Mouse (Mus musculus) neural tube, embryonic 12.5 days (tissue): ENCODE results near the gene Oosp1. TPM values are rescaled to one million over a fixed set of nuclear protein-coding genes. Genes with fewer than 3 reads are reported as not detected.

Source experiments
- ATAC-seq: fragments of 200-750 bp; cut with Nextera tagmentation; 2 replicates; pipeline ENCODE4 v1.8.0; 2017; ENCODE audit warnings: low read depth, mild to moderate bottlenecking, moderate TSS enrichment, moderate library complexity; ENCODE audit not compliant: low FRiP score
- H3K27ac ChIP-seq: fragments of 300-500 bp; sonication (generic); 2 replicates; pipeline ENCODE4 v1.5.1; 2016
- H3K27me3 ChIP-seq: fragments of 300-500 bp; sonication (generic); replicated peaks from 2 replicates; pipeline ENCODE4 v1.6.1; 2016; ENCODE audit warnings: mild to moderate bottlenecking
- H3K36me3 ChIP-seq: fragments of 300-500 bp; sonication (generic); 2 replicates; pipeline ENCODE4 v1.6.1; 2016; ENCODE audit warnings: mild to moderate bottlenecking
- H3K4me1 ChIP-seq: fragments of 300-500 bp; sonication (generic); 2 replicates; pipeline ENCODE4 v1.6.1; 2016
- H3K4me2 ChIP-seq: fragments of 300-500 bp; sonication (generic); replicated peaks from 2 replicates; pipeline ENCODE4 v1.6.1; 2016; ENCODE audit warnings: mild to moderate bottlenecking
- H3K4me3 ChIP-seq: fragments of 300-500 bp; sonication (generic); 2 replicates; pipeline ENCODE4 v1.5.1; 2016
- H3K9ac ChIP-seq: fragments of 300-500 bp; sonication (generic); 2 replicates; pipeline ENCODE4 v1.6.1; 2016; ENCODE audit warnings: mild to moderate bottlenecking
- H3K9me3 ChIP-seq: fragments of 300-500 bp; sonication (generic); 2 replicates; pipeline ENCODE4 v1.6.1; 2016; ENCODE audit warnings: mild to moderate bottlenecking
- WGBS: fragments of 180-500 bp; shearing (Covaris S2); methylation state at CpG from one replicate; pipeline ENCODE4 v1.1.7; 2016; 5-methylcytosine and 5-hydroxymethylcytosine counted together
- polyA plus RNA-seq: library from polyadenylated mRNA; unstranded; fragments of >200 nt; fragmentation: Nextera tagmentation; extraction: Ambion mirVana; gene quantifications from 2 replicates; pipeline ENCODE4 v1.2.1, GENCODE M21; 2016

Gene Oosp1
- polyA plus RNA-seq, 1 experiment from 2014 or later = not detected

DNA sequence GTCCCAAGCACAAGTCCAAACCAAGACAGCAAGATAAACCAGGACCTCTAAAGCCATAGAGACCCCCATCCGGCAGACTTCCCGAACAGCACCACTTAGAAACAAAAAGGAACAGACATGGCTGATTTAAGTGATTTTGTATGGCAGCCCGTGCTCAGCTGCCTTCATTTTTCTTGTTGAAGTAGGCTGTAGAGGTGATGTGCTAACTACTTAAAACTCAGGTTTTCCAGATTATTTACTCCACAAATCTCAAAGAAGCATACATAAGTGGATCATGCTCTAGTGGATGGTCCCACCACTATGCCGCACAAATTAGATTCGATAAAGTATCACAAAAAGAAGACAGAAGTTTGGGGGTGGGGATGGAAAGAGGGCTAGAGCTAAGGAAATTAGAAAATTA lies 30.5 kb downstream of the Oosp1 start, which contains the start of gene Oosp2:
Oosp2 (minus strand) TSS at position 101 of the 400 bp plus-strand sequence.
- WGBS = 84% methylated on average over 5 of the region's 5 CpGs
- H3K9ac ChIP-seq = no peak within 1 kb of the TSS
- H3K4me1 ChIP-seq = no peaks in the 10 kb centered on the region
- ATAC-seq = no peak
- H3K27ac ChIP-seq = no peak within 1 kb of the TSS
- no peaks in the 10 kb centered on the region for H3K27me3 ChIP-seq
- no peak within 1 kb of the TSS for H3K4me3 ChIP-seq
- no peak within 1 kb of the TSS for H3K4me2 ChIP-seq
- no peaks in the 10 kb centered on the region for H3K9me3 ChIP-seq
- no peaks in the 10 kb centered on the region for H3K36me3 ChIP-seq

DNA sequence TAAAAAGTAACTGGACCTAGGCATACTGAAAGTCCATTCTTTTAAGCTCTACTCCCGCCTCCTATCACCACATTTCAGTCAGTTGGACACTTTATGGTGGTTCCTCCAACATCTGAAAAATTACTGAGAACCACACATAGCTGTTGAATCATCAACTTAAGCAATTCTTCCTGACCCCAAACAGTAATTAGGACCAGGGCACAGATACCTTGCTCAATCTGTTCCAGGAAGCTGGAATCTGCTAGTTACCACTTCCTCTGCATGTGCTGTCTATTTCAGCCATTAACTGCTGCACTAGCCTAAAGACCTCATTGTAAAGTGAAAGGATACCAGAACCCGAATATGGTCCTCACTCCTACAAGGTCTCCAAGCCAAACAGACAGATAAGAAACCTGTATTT lies 31.8 kb downstream of the Oosp1 start:
- Histone ChIP-seq H3K4me2 (no peak overlapping the region), H3K9me3 (no peaks in the 10 kb centered on the region), H3K27me3 (no peaks in the 10 kb centered on the region), H3K27ac (no peak overlapping the region), H3K9ac (no peak overlapping the region), H3K36me3 (no peaks in the 10 kb centered on the region), H3K4me1 (no peaks in the 10 kb centered on the region), H3K4me3 (no peak overlapping the region)
- 79% methylated on average over 2 of the region's 2 CpGs for WGBS
- no peak for ATAC-seq

DNA sequence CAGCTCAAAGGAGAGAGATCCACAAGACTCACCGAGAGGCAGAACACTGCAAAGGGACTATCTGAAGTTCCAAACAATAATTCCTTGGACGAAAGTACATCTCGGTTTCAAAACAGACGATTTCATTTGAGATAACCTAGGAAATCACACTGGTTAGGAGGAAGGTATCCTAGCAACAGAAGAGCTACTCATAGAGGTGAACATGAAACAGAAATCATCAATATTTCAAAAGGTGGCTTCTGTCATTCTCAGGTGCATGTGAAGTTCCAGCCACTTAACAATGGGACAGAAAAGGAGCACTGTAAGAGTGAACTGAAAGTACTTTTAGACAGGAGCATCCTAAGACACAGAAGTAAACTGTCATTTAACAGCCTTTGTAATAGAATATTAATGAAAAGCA lies 41.4 kb downstream of the Oosp1 start:
- no peaks in the 10 kb centered on the region for H3K4me1 ChIP-seq
- H3K27me3 ChIP-seq = no peaks in the 10 kb centered on the region
- H3K9ac ChIP-seq = no peak overlapping the region
- H3K36me3 ChIP-seq = no peaks in the 10 kb centered on the region
- H3K4me3 ChIP-seq = no peak overlapping the region
- 88% methylated on average over 4 of the region's 4 CpGs for WGBS
- no peak for ATAC-seq
- no peak overlapping the region for H3K4me2 ChIP-seq
- no peaks in the 10 kb centered on the region for H3K9me3 ChIP-seq
- no peak overlapping the region for H3K27ac ChIP-seq

DNA sequence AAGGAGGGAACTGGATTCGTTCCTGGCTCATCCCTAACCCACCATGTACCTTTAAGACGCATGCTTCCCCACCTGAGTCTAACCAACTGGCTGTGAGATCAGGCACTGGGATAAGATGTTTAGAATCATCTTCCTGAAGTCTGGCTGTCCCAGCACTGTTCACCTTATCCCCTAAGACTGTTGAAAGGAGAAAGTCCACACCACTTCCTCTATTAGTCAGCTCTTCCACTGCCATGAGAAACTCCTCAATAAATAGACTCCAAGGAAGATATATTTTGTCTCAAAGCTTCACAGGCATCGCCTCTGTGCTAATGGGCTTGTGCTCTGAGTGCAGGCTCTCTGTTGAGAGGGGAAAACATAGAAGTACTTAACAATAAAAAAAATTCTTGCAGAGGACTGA lies 44.8 kb downstream of the Oosp1 start:
- Histone ChIP-seq H3K4me2 (no peak overlapping the region), H3K9ac (no peak overlapping the region), H3K27me3 (no peaks in the 10 kb centered on the region), H3K9me3 (no peaks in the 10 kb centered on the region), H3K4me3 (no peak overlapping the region), H3K27ac (no peak overlapping the region), H3K4me1 (no peaks in the 10 kb centered on the region), H3K36me3 (no peaks in the 10 kb centered on the region)
- no peak for ATAC-seq
- WGBS = 82% methylated on average over 3 of the region's 3 CpGs

DNA sequence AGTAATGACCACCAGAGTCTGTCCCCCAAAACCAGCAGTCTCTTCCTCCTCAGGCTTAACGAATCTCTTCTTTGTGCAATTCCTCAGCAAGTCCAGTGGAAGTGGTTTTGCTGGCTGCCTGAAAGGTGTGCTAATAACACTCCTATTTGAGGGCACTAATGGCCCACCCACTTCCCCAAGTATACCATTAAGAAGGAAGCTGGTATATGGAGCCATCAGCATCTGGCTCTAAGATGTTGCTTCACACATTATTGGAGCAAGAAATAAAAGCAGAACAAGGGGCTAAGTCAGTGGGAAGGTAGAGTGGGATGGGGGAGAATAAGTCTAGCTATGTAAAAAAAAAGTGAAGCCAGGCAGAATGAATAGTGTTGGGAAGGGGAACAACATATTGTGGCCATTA lies 50.2 kb downstream of the Oosp1 start, which contains the start of gene Ms4a3:
Ms4a3 (minus strand) TSS at position 120 of the 400 bp plus-strand sequence.
- whole genome bisulfite sequencing = 81% methylated on average over 1 of the region's 1 CpGs
- Histone ChIP-seq H3K27ac (no peak within 1 kb of the TSS), H3K36me3 (no peaks in the 10 kb centered on the region), H3K4me1 (no peaks in the 10 kb centered on the region), H3K4me3 (no peak within 1 kb of the TSS), H3K9me3 (no peaks in the 10 kb centered on the region), H3K9ac (no peak within 1 kb of the TSS), H3K4me2 (no peak within 1 kb of the TSS), H3K27me3 (no peaks in the 10 kb centered on the region)
- no peak for ATAC-seq

DNA sequence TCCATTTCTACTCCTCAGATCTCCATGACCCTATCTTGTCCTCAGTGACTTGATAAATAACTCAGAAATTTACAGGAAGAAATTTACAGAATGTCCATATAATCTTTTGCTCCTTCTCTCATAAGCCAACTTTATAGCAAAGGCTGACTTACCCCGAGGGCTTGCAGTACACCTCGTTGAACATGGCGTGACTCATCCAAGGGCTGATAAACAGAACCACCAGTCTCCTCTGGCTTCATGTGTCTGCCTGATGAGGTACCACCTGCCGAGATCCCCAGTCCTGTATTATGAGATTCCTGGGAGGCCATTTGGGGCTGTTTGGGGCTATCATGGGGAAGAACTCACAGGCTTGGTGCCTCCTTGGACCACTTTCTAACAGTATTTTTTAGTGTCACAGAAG lies 51.9 kb downstream of the Oosp1 start:
- H3K36me3 ChIP-seq = no peaks in the 10 kb centered on the region
- no peaks in the 10 kb centered on the region for H3K27me3 ChIP-seq
- no peak overlapping the region for H3K4me2 ChIP-seq
- H3K4me3 ChIP-seq = no peak overlapping the region
- no peaks in the 10 kb centered on the region for H3K4me1 ChIP-seq
- ATAC-seq = no peak
- 78% methylated on average over 4 of the region's 4 CpGs for WGBS
- no peak overlapping the region for H3K9ac ChIP-seq
- H3K9me3 ChIP-seq = no peaks in the 10 kb centered on the region
- no peak overlapping the region for H3K27ac ChIP-seq

DNA sequence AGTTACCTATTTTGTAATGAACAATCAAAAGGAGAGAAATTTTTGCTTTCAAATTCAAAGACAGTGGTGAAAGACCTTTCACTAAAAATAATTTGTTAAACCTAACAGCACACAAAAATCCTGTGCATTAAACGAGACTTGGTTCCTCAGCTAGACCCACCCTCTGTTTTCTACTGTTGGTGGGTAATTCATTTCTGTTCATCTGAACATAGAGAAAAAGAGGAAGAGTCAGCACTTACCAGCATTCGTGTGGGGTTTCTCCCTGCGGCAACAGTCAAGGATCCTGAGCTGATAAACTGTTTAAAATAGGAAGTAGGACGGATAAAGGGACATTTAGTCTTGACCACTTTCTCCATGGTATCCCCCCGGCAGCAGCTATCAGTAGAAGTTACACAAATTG lies 55.4 kb downstream of the Oosp1 start:
- Histone ChIP-seq H3K9me3 (no peaks in the 10 kb centered on the region), H3K4me2 (no peak overlapping the region), H3K27me3 (no peaks in the 10 kb centered on the region), H3K27ac (no peak overlapping the region), H3K36me3 (no peaks in the 10 kb centered on the region), H3K9ac (no peak overlapping the region), H3K4me1 (no peaks in the 10 kb centered on the region), H3K4me3 (no peak overlapping the region)
- WGBS = 89% methylated on average over 5 of the region's 5 CpGs
- no peak for ATAC-seq

DNA sequence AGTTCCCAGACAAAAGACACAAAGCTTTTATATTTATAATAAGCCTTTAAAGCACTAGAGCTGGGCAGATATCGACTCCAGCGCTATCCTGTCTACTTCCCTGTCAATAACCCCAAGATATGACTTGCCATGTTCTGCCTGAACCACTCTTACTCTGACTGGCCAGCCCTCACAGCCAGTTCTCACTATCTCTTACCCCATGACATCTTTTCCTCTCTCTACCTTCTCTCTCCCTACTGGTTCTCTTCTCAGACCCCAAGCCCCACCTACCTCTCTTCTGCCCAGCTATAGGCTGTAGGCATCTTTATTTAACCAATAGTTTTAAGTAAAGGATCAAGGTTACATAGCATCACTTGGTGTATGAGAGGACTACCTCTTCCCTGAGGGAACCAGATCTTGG lies 56.6 kb downstream of the Oosp1 start:
- Histone ChIP-seq H3K4me3 (no peak overlapping the region), H3K9ac (no peak overlapping the region), H3K9me3 (no peaks in the 10 kb centered on the region), H3K4me2 (no peak overlapping the region), H3K36me3 (no peaks in the 10 kb centered on the region), H3K27ac (no peak overlapping the region), H3K4me1 (no peaks in the 10 kb centered on the region), H3K27me3 (no peaks in the 10 kb centered on the region)
- no peak for ATAC-seq
- WGBS = 87% methylated on average over 2 of the region's 2 CpGs

DNA sequence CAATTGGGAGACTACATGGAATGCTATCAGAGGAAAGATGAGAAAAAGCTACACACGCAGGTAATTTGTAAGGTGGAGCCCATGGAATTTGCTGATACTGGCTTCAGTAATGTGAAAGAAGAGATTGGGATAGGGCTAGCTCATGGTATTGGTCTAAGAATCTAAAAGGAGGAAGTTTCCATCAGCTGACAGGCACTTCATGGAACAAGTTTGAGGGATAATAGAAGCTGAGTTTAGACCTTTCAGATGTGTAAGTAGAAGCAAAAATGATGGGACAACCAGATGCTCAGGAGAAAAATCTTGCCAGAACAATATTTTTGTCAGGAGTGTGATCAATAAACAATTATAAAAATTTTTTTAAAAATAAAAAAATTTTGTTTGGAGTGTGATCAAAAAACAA lies 57.2 kb downstream of the Oosp1 start:
- Histone ChIP-seq H3K27ac (no peak overlapping the region), H3K9me3 (no peaks in the 10 kb centered on the region), H3K27me3 (no peaks in the 10 kb centered on the region), H3K9ac (no peak overlapping the region), H3K4me2 (no peak overlapping the region), H3K4me1 (no peaks in the 10 kb centered on the region), H3K4me3 (no peak overlapping the region), H3K36me3 (no peaks in the 10 kb centered on the region)
- no peak for ATAC-seq
- WGBS = 92% methylated on average over 1 of the region's 1 CpGs

DNA sequence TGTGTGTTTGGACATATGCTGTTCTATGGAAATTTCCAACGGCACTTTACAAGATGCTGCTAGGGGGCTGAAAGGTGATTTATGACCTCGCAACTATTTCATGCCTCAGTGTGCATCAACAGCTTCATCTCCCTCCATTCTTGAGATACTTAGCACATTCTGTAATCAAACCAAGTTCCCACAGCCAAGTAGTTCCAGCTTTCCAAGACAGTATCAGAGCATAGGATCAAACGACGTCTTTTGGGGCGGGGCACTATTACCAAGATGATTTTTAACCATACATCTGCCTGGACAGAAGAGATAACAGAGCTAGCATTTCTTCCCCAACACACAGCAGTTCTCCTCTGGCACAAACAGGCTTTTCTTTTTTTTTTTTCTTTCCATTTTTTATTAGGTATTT lies 65.7 kb downstream of the Oosp1 start:
- Histone ChIP-seq H3K9me3 (no peaks in the 10 kb centered on the region), H3K4me3 (no peak overlapping the region), H3K27me3 (no peaks in the 10 kb centered on the region), H3K36me3 (no peaks in the 10 kb centered on the region), H3K27ac (no peak overlapping the region), H3K9ac (no peak overlapping the region), H3K4me1 (no peaks in the 10 kb centered on the region), H3K4me2 (no peak overlapping the region)
- 63% methylated on average over 5 of the region's 5 CpGs for WGBS
- no peak for ATAC-seq

DNA sequence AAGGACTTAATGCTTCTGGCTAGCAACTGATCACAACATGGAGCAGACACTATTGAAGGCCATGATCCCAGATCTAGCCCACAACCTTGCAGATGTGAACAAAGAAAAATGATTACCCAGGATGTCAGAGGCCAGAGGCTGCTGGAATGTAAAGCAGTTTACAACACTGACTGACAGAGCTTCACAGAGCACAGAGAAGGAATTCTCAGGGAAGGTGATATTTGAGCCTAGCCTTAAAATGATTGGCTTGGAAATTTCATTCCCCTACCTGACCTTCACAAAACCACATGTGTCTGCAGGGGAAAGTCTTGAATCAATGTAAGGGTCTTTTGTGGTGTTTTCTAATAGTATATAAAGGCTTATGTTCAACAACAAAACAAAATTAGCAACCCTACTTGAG lies 66.2 kb downstream of the Oosp1 start:
- Histone ChIP-seq H3K36me3 (no peaks in the 10 kb centered on the region), H3K9me3 (no peaks in the 10 kb centered on the region), H3K4me2 (no peak overlapping the region), H3K27me3 (no peaks in the 10 kb centered on the region), H3K9ac (no peak overlapping the region), H3K4me3 (no peak overlapping the region), H3K27ac (no peak overlapping the region), H3K4me1 (no peaks in the 10 kb centered on the region)
- no peak for ATAC-seq

DNA sequence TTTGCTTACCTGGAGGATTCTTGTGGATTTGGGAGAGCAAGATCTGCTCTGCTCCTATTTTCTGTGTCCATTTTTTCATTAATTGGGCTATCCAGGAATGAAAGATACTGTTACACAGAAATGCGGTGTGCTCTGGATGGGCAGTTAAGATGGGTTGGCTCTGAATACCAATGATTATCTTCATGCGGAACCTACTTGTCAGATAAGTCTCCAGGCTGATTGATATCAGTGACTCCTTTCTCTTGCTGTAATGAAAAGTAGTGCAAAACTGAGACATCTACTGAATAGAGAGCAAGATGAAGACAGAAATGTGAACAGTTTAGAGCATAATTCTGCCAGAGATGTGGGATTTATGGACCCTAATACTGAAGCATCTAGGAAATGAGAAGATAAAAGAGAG lies 67.4 kb downstream of the Oosp1 start, which contains the start of gene Ms4a2:
Ms4a2 (minus strand) TSS at position 169 of the 400 bp plus-strand sequence.
- H3K27me3 ChIP-seq = no peaks in the 10 kb centered on the region
- no peaks in the 10 kb centered on the region for H3K9me3 ChIP-seq
- no peak within 1 kb of the TSS for H3K4me3 ChIP-seq
- no peaks in the 10 kb centered on the region for H3K4me1 ChIP-seq
- no peak for ATAC-seq
- H3K36me3 ChIP-seq = no peaks in the 10 kb centered on the region
- WGBS = 87% methylated on average over 2 of the region's 2 CpGs
- no peak within 1 kb of the TSS for H3K9ac ChIP-seq
- H3K27ac ChIP-seq = no peak within 1 kb of the TSS
- no peak within 1 kb of the TSS for H3K4me2 ChIP-seq

DNA sequence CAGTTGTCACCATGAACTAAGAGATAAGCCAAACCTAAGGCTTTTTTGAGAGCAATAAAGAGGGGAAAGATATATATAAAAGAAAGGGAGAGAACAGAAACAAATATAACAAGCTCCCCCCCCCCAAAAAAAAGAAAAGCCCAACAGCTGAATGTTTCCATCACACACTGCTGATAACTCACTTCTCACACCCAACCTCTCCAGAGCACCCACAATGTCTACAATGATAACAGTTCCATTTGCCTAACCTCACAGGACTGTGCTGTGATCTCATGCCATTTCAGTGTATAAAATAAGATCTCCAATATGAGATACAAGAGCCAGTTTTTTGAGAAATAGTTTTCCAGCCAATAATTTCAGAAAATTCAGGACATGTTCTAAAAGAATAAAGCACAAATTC lies 73.0 kb downstream of the Oosp1 start:
- Histone ChIP-seq H3K9ac (no peak overlapping the region), H3K4me2 (no peak overlapping the region), H3K9me3 (no peaks in the 10 kb centered on the region), H3K27me3 (no peaks in the 10 kb centered on the region), H3K36me3 (no peaks in the 10 kb centered on the region), H3K27ac (no peak overlapping the region), H3K4me1 (no peaks in the 10 kb centered on the region), H3K4me3 (no peak overlapping the region)
- ATAC-seq = no peak
